Mouse (Mus musculus) fat pad, adult 2 months (tissue): Measurements from ENCODE around the gene Slc25a45.

ENCODE experiments used
- DNase-seq: peaks from one replicate; pipeline ENCODE4 v3.0.0-alpha.2; 2011; ENCODE audit warnings: low read depth, low spot score; ENCODE audit errors: extremely low read depth

Slc25a45 gene

GRCm38 (mm10) chr19:5877618-5878361 is at the start of gene Slc25a45:
Slc25a45 (plus strand) TSS chr19:5877808.
- DNase-seq, result no peak

GRCm38 (mm10) chr19:5828155-5828554 is 49.5 kb upstream of the Slc25a45 start:
- DNase-seq, result no peak

- no peak for DNase-seq
Observed at GRCm38 (mm10) chr19:5828905-5829304, 48.7 kb upstream of the Slc25a45 start.

- DNase-seq, result no peak
Observed at GRCm38 (mm10) chr19:5829958-5830615, 47.5 kb upstream of the Slc25a45 start.

- DNase-seq, result no peak
Observed at GRCm38 (mm10) chr19:5830776-5831175, 46.8 kb upstream of the Slc25a45 start.

- DNase-seq, result no peak
Observed at GRCm38 (mm10) chr19:5831224-5831957, 46.2 kb upstream of the Slc25a45 start.

GRCm38 (mm10) chr19:5831958-5832320 is 45.7 kb upstream of the Slc25a45 start:
- DNase-seq, result no peak

- DNase-seq, result no peak
Observed at GRCm38 (mm10) chr19:5832326-5832725, 45.3 kb upstream of the Slc25a45 start.

- DNase-seq, result no peak
Observed at GRCm38 (mm10) chr19:5833287-5834100, 44.1 kb upstream of the Slc25a45 start.

- DNase-seq, result no peak
Observed at GRCm38 (mm10) chr19:5834260-5834925, 43.2 kb upstream of the Slc25a45 start.

GRCm38 (mm10) chr19:5835054-5835921 is 42.3 kb upstream of the Slc25a45 start:
- no peak for DNase-seq

GRCm38 (mm10) chr19:5835922-5836430 is 41.6 kb upstream of the Slc25a45 start:
- DNase-seq, result no peak

GRCm38 (mm10) chr19:5836941-5837572 is 40.6 kb upstream of the Slc25a45 start:
- DNase-seq, result no peak

GRCm38 (mm10) chr19:5837606-5838005 is 40.0 kb upstream of the Slc25a45 start:
- DNase-seq, result no peak

- no peak for DNase-seq
Observed at GRCm38 (mm10) chr19:5838136-5838891, 39.3 kb upstream of the Slc25a45 start.

- no peak for DNase-seq
Observed at GRCm38 (mm10) chr19:5838892-5839165, 38.8 kb upstream of the Slc25a45 start.

GRCm38 (mm10) chr19:5839317-5840085 is 38.1 kb upstream of the Slc25a45 start:
- no peak for DNase-seq
